Mouse (Mus musculus): ENCODE measurements around the gene Shd.
A peak's percentile ranks its signal among the peaks of the same experiment; 100 is the strongest.
"Not testable (repeated sequence)": the region's sequence is repeated elsewhere in the genome, so short reads cannot be mapped to it uniquely, and the experiment has no call there.

Shd gene

DNA sequence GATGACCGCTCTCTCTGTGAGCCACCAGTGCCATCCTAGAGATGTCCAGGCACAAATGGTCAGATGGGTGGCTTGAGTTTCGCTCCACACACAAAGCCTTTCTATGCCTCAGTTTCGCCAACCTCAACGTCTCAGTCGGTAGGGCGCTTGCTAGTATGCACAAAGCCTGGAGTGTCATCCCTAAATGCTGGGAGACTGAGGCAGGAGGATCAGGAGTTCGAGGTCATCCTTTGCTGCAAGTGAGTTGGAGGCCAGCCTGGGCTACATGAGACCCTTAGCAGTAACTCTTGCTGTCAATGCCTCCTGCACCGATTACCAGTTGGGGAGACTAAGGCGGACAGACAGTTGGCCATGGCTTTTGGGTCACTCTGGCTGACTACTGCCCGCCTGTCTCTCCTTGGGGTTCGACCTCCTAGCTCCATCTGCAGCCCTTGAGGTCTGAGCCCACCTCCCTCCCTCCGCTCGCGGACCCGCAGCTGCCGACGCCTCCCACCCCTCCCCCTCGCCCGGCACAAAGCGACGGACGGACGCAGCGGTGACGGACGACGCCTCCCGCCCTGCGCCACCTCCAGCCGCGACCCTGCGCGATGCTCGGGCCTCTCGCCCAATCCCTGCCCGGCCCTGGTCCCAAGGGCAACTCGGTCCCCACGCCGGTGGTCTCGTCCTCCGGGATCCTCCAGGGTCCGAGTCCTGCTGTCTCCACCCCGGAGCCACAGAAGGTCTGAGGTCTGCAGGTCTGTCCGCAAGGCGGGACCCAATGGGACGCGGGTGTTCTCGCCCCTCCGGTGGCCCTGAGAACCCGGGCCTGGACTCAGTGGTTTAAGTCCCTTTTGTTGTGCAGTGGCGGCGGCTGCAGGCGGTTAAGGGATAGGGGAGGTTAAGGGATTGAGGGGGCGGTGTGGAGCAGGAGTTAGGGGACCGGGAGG, at the start of gene Shd:
Gene Shd, plus strand, starts transcription at position 502 of the 926 bp plus-strand sequence.
- DNase-seq = no peak

DNA sequence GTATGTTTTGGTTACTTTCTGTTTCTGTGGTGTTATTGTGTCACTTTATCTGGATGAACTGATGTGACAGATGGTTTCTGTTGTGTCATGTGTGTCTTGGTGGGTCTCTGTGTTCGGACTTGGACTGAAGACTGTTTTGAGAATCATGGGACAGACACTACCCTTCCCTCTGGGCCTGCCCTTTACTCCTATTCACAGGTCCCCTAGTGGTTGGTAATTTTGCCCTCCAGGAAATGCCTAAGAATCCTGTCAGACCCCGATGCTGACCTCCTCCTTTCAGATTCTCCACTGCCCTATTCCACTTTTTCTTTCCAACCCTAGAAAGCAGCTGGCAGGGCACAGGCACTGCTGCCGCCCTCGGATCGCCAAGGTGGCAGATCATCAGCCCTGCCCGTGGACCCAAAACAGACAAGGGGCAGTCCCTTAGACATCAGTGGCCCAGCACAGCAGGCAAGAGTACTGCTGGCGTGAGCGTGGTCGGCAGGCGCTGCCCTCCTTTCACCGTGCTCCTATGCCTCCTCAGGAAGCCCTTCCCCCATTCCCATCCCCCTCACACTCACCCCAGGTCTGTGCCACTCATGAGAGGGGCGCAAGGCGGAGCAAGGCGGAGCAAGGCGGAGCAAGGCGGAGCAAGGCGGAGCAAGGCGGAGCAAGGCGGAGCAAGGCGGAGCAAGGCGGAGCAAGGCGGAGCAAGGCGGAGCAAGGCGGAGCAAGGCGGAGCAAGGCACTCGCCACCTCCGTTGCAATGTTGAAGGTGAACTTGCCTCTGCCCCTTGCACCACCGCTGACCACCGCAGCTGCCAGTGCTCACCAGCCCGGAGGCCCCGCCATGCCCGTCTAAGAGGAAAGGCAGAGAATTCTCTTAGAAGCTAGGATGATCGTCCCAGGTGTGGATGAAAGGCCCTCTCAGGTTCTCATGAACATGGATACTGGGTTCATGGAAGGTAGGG, 38.4 kb upstream of the Shd start:
- DNase-seq = peak; percentile 73

DNA sequence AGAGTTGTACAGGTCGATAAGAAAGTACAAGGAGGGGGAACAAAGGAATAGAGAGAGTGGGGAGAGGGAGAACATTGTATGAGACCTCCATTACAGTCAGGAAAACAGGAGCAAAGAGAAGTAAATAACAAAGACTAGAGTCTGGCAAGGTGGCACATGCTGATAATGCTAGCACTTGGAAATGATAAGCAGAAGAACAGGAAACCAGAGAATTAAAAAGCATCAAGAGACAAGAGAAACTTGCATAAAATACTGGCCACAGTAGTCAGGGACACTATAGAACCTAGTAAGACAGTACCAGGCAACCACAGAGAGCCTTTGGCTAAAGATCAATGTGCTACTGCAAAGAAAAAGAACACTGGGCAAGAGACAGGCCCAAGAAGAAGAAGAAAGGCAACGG, 37.6 kb upstream of the Shd start:
- no peak for DNase-seq

DNA sequence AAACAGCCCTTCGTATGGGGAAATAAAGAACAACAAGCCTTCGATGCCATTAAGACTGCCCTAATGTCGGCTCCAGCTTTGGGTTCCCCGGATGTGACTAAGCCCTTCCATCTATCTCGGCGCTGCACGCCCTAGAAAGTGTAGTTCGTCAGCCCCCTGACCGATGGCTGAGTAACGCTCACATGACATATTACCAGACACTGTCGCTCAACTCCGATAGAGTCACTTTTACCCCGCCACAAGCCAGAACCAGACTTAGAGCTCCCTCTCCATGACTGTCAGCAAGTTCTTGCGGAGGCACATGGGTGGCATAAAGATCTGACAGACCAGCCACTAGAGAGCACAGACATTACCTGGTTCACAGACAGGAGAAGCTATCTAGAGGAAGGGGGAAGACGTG, 37.1 kb upstream of the Shd start:
- DNase-seq = no peak

DNA sequence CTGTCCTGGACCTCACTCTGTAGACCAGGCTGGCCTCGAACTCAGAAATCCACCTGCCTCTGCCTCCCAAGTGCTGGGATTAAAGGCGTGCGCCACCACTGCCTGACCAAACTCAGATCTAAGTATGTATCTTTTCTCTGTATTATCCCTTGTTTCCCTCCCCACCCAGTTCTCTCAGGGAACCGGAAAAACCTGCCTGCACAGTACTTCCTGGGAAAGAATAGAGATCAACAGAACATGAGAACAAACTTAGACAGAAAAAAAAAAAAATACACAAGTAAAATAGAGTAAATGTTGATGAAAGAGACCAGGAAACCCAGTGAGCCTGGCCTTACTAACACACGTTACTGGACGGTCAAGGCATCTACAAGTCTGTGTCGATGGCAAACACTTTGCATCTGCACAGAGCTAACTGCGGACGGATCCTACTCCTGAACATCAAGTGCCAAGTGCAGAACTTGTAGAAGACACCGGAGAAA, 25.8 kb upstream of the Shd start:
- DNase-seq = not testable (repeated sequence)

DNA sequence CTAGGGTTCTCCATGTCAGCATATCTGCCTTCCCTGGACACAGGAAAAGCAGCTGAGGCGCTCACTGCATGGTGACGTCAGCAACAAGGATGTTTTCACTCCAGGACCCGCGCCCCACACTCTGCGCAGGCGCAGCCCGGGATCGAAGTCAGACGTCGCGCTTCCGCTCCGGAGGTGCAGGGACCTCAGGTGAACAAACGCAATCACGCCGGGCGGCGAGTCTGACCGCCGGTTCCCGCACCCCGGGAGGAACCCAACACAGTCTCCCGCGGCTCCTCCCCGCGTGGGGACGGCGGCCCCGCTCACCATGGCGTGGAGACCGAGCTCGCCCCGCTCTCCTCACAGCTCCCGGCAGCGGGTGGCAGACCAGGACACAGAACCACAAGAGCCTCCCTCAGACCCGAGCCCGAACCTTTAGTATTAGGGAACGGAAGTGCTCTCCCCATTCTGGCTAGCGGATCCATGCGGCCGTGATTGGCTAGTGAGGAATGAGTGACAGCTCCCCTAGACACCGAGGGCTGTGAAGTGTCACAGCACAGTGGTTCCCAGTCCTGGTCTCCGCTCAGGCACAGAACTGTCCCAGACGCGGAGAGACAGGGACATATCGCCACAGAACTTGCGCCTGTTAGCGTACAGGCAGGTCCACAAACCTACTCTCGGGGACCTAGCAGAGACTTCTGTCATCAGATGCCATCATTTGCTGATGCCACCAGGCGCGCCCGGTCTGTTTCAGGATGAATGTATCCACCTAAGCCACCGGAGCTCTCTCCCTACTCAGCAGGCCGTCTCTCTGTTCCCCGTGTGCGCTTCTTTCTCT, 25.2 kb upstream of the Shd start:
- peak; percentile 95 for DNase-seq

DNA sequence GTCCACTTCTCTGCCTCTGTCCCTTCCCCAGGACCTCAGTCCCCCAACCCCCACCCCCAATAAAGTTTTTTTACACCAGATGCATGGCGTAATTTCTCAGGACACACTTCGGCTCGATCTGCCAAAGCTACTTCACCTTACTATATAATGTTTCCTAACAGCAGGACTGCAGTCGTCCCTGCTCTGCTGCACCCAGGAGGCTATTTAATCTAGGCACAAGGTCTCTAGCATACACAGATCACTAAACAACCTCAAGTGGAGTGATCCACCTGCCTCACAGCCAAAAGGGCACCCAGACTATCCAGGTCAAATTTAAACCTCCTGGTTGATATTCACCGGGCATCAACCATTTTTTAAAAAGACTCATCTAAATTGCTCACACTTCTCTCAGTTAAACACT, 24.6 kb upstream of the Shd start:
- DNase-seq = no peak

DNA sequence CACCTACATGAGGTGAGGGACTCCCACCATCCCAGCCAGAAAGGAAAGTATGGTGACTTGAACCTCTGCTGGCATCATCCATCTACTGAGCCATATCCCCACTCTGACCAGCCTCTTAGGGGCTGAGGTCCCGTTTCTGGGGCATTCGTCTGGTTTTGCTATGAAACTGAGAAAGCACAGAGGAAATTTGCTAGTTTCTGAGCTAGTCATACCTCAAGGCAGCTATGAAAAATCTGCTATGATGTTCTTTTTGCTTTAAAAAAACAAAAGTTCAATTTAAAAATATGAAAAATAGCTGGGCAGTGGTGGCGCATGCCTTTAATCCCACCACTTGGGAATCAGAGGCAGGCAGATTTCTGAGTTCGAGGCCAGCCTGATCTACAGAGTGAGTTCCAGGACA, 21.6 kb upstream of the Shd start:
- no peak for DNase-seq

DNA sequence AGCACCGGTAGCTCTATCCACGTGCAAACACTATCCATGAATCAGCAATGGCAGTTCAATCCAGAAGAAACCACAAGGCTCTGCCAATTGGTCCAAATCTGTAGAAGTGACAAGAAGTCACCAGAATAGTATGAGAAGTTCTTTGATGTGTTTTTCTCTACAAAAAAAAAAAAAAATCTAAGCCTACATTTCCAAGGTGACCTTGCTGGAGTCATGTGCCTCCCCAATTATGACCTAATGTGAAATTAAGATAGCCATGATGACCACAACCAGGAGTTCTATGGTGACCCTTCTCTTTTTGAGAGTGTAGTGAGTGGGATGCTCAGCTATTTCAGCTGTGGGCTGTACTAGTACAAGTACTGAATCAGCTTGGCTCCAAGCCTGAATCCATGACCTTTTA, 20.9 kb upstream of the Shd start, which contains the start of gene Zfp119b:
Gene Zfp119b, minus strand, starts transcription at position 101 of the 400 bp plus-strand sequence.
- DNase-seq = no peak

DNA sequence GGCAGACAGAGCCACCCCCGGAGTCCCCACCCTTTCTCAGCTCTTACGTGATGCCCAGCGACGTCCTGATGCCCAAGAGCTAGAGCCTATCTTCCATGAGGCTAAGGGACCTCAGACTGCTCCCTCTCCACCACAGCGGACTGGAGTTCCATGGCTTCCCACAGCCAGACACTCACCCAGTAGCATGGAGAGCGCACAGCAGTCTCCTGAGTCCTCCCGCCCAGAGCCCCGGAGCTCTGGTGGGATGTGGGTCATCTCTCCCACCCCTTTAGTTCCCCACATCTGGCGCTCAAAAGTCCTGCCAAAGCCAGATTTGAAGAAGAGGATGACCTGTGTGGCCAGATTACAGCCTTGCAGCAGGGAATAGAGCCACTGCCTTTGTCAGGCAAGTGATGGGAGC, 19.7 kb upstream of the Shd start:
- no peak for DNase-seq

DNA sequence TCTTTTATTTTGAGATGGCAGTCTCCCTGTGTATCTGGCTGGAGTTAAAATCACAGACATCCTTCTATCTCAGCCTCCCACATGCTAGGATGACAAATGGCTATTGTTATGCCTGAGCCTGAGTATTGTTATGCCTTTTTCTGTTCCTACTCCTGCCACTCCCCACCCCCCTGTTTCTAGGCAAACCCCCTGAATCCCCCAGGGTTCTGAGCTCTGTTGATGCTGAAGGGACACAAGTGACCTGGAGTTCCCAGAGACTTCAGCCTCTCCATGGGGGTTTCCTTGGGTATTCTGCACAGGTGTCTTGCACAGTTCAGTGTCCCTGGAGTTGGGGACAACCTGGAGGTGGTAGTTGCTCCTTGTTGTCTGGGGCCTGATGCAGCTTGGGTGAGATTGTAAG, 18.2 kb upstream of the Shd start:
- DNase-seq = no peak

DNA sequence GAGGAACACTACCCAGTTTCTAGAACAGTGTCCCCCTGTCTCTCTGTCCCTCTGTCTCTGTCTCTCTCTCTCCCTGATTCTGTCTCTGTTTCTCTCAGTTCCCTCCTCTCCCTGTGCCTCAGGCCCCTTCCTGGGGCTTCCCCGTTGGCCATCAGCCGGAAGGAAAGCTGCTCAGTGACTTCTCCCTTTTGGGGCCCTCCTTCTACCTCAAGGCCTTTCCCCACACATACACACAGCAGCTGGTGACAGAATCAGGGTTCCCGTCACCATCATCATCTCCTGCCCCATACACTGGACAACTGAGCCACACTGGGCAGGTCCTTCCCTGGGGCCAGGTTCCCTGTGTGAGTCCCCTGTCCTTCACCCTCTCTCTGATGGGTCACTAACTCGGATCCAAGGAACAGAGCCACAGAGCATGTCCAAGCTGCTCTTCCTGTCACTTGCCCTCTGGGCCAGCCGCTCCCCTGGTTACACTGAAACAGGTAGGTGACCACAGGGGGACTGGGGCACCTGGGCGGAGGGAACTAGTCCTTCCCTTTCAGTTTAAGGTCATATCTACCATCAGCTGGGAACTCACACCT, 17.7 kb upstream of the Shd start, which contains the start of gene Ebi3:
Gene Ebi3, plus strand, starts transcription at position 194 of the 581 bp plus-strand sequence.
- no peak for DNase-seq

DNA sequence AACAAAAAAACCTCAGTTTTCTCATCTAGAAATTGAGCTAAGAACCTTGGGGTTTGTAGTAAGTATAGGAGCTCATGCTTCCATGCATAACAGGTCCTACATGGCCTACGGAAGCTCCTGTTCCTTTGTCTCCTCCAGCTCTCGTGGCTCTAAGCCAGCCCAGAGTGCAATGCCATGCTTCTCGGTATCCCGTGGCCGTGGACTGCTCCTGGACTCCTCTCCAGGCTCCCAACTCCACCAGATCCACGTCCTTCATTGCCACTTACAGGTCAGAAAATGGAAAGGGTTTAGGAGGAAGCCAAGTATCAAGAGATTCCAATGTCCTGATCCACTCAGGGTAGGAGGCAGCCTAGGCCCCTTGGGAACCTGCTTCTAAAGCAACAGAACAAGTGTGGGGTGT, 16.5 kb upstream of the Shd start:
- DNase-seq = peak; percentile 0

DNA sequence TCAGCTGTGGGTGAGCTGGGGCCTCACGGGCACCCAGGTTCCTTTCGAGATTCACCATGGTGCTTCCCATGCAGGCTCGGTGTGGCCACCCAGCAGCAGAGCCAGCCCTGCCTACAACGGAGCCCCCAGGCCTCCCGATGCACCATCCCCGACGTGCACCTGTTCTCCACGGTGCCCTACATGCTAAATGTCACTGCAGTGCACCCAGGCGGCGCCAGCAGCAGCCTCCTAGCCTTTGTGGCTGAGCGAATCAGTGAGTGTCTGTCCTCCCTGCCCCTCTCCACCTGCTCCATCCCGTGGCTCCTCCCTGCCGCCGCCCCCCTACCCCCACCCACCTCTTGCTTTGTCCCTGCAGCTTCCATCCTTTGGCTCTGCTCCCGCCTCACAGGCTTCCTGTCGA, 16.0 kb upstream of the Shd start:
- DNase-seq = no peak

DNA sequence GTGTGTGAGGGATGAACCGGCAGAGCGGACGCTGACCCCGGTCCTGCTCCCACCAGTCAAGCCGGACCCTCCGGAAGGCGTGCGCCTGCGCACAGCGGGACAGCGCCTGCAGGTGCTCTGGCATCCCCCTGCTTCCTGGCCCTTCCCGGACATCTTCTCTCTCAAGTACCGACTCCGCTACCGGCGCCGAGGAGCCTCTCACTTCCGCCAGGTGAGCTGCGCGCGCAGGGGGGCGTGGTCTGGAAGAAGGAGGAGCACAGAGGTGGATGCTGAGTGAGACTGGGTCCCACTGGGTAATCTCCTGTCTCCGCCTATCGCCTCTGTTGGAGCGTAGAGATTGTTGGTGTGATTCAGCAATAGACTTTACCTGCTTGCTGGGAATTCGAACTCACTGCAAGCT, 14.1 kb upstream of the Shd start:
- peak; percentile 78 for DNase-seq

DNA sequence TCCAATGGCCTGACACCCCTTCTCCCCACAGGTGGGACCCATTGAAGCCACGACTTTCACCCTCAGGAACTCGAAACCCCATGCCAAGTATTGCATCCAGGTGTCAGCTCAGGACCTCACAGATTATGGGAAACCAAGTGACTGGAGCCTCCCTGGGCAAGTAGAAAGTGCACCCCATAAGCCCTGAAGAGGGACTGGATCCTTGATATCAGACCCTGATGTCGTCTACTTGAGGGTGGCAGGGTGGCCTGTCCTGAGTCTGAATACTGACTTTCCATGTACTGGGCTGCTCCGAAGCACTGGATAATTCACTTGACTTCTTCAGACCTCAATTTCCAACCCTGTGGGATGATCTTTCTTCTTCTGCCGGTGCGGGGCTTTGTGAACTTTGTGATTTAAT, 13.7 kb upstream of the Shd start:
- DNase-seq = no peak

DNA sequence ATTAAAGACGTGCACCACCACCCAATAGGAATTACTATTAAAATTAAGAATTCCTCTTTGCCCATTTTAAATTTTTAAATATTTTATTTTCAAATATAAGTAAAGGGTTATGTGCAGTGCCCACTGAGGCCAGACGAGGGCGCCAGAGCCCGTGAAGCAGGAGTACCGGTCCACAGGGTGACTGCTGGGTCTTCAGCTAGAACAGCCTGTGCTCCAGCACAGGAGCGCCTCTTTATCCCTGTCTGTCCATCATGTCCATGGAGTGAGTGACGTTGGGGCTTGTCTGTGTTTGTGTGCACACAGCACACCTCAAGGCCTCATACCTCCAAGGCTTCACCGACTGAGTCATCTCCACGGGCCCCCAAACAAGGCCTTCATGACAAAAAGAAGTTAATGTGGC, 13.1 kb upstream of the Shd start:
- peak; percentile 51 for DNase-seq

DNA sequence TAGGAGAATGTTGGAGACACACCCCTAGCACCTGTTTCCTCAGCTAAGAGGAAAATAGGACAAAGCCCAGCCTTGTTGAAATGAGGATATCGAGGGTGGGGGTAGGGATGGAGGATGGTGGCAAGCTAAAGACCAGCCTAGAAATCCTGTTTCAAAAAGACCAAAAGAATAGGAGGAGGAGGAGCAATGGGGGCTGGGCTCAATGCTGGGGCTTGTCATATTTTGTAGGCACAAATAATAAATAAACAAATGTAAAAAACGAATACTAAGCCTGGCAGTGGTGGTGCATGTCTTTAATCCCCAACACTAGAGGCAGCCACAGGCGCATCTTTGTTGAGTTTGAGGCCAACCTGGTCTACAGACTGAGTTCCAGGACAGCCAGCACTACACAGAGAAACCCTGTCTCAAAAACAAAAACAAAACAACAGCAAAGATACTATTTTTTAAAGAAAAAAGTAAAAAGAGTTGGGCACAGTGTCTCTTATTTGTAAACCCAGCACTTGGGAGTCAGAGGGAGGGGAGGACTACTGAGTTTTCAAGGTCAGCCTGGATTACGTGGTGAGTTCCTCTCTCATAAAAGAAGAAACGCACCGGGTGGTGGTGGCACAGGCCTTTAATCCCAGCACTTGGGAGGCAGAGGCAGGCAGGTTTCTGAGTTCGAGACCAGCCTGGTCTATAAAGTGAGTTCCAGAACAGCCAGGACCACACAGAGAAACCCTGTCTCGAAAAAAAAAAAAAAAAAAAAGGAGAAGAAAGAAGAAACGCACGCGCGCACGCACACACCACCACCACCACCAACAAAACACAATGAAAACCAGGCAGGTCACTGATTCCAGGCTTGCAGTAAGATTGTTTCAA, 12.3 kb upstream of the Shd start:
- DNase-seq = peak; percentile 4

DNA sequence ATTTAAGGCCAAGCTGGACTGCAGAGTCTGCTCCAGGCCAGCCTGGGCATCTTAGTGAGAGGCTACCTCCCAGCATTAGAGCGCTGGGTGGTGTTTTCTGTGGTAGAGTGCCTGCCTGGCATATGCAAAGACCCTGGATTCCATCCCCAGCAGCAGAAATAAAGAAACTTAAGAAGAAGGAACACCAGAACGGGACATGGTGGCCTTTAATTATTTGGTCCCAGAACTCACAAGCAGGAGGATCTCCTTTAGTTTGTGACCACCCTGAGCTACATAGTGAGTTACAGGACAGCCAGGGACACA, 11.7 kb upstream of the Shd start:
- no peak for DNase-seq

DNA sequence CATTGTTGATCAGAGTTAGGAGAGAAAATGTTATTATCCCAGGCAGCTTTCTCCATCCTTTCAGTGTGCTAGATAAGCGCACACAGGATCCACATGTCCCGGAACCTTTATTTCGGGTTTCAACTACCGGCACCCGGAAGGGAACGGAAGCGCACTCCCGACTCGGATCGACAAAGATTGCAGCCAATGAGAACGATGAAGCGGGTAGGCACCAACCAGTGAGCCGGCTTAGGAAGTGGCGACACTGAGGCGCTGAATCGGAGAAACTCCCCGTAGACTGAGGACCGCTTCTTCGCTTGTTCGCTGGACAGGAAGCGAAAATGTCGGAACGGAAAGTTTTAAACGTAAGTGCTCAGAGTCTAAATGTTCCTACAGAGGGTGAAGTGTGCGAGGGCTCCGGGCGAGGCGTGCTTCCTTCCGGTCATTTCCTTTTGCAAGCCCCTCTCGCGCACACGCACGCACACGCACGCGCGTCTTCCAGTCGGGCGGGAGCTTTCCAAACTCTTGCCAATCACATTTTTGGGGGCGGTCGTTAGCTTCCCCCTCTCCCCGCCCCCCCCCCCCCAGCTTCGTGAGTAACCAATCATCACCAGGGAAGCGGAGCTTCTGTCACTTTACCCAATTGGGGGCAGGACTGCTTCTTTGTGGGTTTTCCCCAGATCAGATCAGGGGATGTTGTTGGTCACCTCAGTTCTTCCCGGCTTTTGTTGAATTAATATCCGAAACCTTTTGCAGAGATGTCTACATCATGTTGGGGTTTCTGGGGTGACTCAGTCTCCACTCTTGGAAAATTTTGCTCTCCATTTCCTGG, 11.1 kb upstream of the Shd start, which contains the start of gene Yju2:
Gene Yju2, plus strand, starts transcription at position 182 of the 811 bp plus-strand sequence.
- peak; percentile 95 for DNase-seq
